Mouse (Mus musculus) ES-E14 (cell line): Measurements from ENCODE around the gene Cxcr5.

Experiments
- CHD2 ChIP-seq: IDR thresholded peaks from 2 replicates; pipeline ENCODE4 v1.6.1; 2014; ENCODE audit warnings: mild to moderate bottlenecking, low read depth, low read length, inconsistent platforms
- HCFC1 ChIP-seq: IDR thresholded peaks from 2 replicates; pipeline ENCODE4 v1.6.1; 2012; ENCODE audit warnings: low read length, inconsistent platforms, borderline replicate concordance; ENCODE audit not compliant: insufficient read depth
- MAFK ChIP-seq: IDR thresholded peaks from 2 replicates; pipeline ENCODE4 v1.6.1; 2014; ENCODE audit warnings: mild to moderate bottlenecking, low read depth, low read length, inconsistent platforms; ENCODE audit not compliant: insufficient read depth
- ZNF384 ChIP-seq: IDR thresholded peaks from 2 replicates; pipeline ENCODE4 v1.6.1; 2012; ENCODE audit warnings: low read depth, low read length, inconsistent platforms

- TF ChIP-seq CHD2, result no peak
- no peak for TF ChIP-seq MAFK
- TF ChIP-seq HCFC1, result no peak
- no peak for TF ChIP-seq ZNF384
Observed at GRCm38 (mm10) chr9:44593221-44593620, 31.5 kb upstream of the Cxcr5 start.
